Mouse (Mus musculus) ES-CJ7 (cell line): Measurements from ENCODE around the gene Itpk1.

Experiments
- DNase-seq: peaks from one replicate; pipeline ENCODE4 v3.0.0; 2011; ENCODE audit warnings: low read depth, low spot score

Itpk1 gene

GRCm38 (mm10) chr12:102554721-102555516 is 149.8 kb downstream of the Itpk1 start, which contains the start of gene Chga:
Chga (plus strand) TSS chr12:102554969.
- peak; percentile 91 for DNase-seq

- no peak for DNase-seq
Observed at GRCm38 (mm10) chr12:102553705-102554275, 150.9 kb downstream of the Itpk1 start.

DNA sequence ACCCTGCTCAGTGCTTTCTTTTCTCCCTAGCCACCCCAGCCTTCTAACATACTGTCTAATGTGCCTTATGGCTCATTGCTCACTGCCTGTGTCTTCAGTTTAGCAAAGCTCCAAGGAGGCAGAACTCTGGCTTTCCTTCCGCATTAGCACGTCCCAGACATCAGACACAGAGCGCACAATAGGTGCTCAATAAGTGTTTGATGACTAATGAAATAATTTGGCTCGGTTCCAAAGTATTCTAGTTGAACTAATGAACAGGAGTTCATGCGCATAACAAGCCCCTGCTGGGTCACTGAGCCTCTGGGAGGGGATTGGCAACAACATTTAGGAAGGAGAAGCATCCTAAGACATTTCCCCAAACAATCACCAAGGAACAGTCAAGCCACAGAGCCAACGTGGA is 152.7 kb downstream of the Itpk1 start:
- DNase-seq: no peak

DNA sequence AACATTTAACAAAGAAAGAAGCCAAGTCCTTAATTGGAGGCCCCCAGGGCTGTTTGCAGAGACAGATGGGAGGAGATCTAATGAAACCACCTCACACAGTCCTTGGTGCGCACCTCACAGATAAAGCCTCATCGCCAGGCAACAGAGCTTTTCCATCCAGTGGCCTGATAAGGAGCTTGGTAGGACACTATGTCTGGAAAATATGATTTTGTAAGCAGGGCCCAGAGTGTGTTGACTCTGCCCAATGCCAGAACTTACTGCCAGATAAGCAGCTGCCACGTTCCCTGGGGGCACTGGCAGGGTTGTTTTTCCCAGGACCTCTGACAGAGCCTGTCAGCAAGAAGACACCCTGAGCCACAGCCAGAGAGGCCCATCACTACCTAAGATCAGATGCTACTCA is 153.5 kb downstream of the Itpk1 start:
- DNase-seq: no peak

DNA sequence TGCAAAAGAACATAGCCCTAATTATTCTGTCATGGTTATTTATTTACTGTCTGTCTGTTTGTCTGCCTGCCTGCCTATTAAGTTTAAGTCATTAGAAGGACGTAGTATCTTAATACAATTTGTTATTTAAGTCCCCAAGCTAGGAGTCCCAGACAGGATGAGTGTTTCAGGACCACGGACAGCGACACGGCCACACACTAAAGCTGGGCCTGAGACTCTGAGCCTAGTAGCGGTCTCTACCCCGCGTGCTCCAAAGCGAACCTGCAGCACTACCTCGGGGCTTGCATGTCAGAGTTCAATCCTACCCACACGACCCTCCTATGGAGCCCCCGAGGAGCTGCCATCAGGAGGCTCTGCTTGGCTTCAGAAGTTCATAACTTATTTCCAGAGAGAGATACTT is 154.2 kb downstream of the Itpk1 start:
- DNase-seq: peak; percentile 84

- DNase-seq: peak; percentile 45
Observed at GRCm38 (mm10) chr12:102545122-102545521, 159.6 kb downstream of the Itpk1 start.

- DNase-seq: no peak
Observed at GRCm38 (mm10) chr12:102541168-102541567, 163.6 kb downstream of the Itpk1 start.

- DNase-seq: no peak
Observed at GRCm38 (mm10) chr12:102540278-102540677, 164.5 kb downstream of the Itpk1 start.

GRCm38 (mm10) chr12:102535796-102536195 is 168.9 kb downstream of the Itpk1 start:
- DNase-seq: no peak

GRCm38 (mm10) chr12:102527989-102528388 is 176.7 kb downstream of the Itpk1 start:
- no peak for DNase-seq

GRCm38 (mm10) chr12:102524760-102525159 is 180.0 kb downstream of the Itpk1 start:
- DNase-seq: peak; percentile 70

GRCm38 (mm10) chr12:102524216-102524615 is 180.5 kb downstream of the Itpk1 start:
- DNase-seq: no peak

DNA sequence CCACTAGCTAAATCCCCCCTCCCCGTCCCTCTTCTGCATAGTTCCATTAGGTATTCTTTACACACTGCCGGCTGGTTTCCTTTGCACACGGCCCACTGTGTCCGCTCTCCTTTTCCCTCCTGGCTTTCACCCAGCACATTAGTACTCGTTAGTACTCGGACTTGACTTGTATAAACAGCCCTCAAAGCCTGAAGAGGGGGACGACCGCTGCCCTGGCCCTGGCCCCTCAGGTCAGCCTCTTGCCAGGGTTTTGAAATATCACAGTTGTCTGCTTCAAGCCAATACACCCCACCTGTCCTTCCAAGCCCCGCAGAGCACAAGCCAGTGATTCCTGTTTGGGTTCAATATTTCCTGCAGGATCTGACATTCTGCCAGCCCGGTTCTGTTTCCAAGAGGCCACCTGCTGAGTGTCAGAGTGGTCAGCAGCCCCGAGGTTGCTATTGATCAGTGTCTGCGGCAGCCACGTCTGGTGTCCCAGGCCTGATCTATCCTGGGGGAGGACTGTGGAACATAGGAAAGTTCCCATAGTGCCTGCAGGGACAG is 182.9 kb downstream of the Itpk1 start:
- DNase-seq: no peak

GRCm38 (mm10) chr12:102519929-102520720 is 184.6 kb downstream of the Itpk1 start:
- DNase-seq: no peak
